Mouse (Mus musculus): ENCODE measurements at regions not wholly inside any gene's neighbourhood (a gene's known extent, or its start where the extent isn't known, plus 50 kb on each side); places are given as distances from the start of the nearest gene placed in this dataset.

GRCm38 (mm10) chr9:78941648-78942047, 326.3 kb downstream of the Cd109 start:
- TF ChIP-seq CTCF (IDR thresholded peaks at IDR 0.05; ENCODE audit: low read depth, low read length) (no peak), EP300 (IDR thresholded peaks at IDR 0.05; ENCODE audit: insufficient read depth, low read depth, low read length) (no peak), POLR2A (IDR thresholded peaks at IDR 0.05; ENCODE audit: insufficient read depth, low read length) (no peak)

All from ES-Bruce4 (cell line).